Comparison of ENCODE assay signal across 20 mouse cellular contexts in genomic region chr4:41153146-41153545, GRCm38 (mm10). TPM values are rescaled to one million over a fixed set of nuclear protein-coding genes. Genes with fewer than 3 reads are reported as not detected.
DNase-seq lines count a peak whose midpoint lies in the region; ATAC-seq and TF ChIP-seq lines count a peak whose summit lies in the region.
"Had no signal": no experiment of that assay in that cellular context is flagged by ENCODE, and none has a peak within 500 bp of the region (broad histone marks: within the 10 kb centered on the region; RNA-seq: fewer than 3 reads in every experiment).

No protein-coding gene starts in this region.

- TF ChIP-seq EP300 in liver, postnatal 0 days (IDR thresholded peaks at IDR 0.05; ENCODE audit: low read depth), result no peak
- TF ChIP-seq EP300 in ES-Bruce4 (IDR thresholded peaks at IDR 0.05; ENCODE audit: insufficient read depth, low read depth, low read length), result no peak

- DNase-seq in liver, postnatal 0 days, result no peak
- peak; percentile 77 for DNase-seq in adrenal gland, adult 2 months
- DNase-seq in heart, postnatal 14 days, result no peak
- no peak for DNase-seq in kidney, postnatal 25 days
- DNase-seq: kidney, adult 8-10 months; kidney, postnatal 36 days; liver; lung, adult 2 months; right cerebral cortex, adult 18-20 months; thymus, adult 18-20 months had no signal

- 0 out of 2 replicates have a peak overlapping the region, but pooled peaks have one; percentile 16 for H3K27ac ChIP-seq in liver, postnatal 0 days (ENCODE audit: low read depth)
- H3K27ac ChIP-seq in liver, embryonic 12.5 days, result no peak overlapping the region
- peak overlapping the region; percentile 37 for H3K27ac ChIP-seq in ES-Bruce4 (ENCODE audit: insufficient read depth, low read length)
- peak overlapping the region; percentile 11; the same call in 1 of the 2 replicates for H3K27ac ChIP-seq in embryonic fibroblast, embryonic 13.5 days (ENCODE audit: insufficient read depth, low read length)
- H3K27ac ChIP-seq in midbrain, embryonic 13.5 days, result no peak overlapping the region
- H3K27ac ChIP-seq: hindbrain, embryonic 10.5 days; macrophage; midbrain, embryonic 12.5 days had no signal

- no peaks in the 10 kb centered on the region for H3K9me3 ChIP-seq in liver, postnatal 0 days (ENCODE audit: low read length)
- H3K9me3 ChIP-seq in liver, embryonic 12.5 days (replicated peaks), result no peaks in the 10 kb centered on the region
- H3K9me3 ChIP-seq in ES-Bruce4 (replicated peaks; ENCODE audit: control insufficient read depth, insufficient read depth, low read length, poor library complexity, severe bottlenecking), result no peaks in the 10 kb centered on the region
- no peaks in the 10 kb centered on the region for H3K9me3 ChIP-seq in midbrain, embryonic 13.5 days
- H3K9me3 ChIP-seq: hindbrain, embryonic 10.5 days; midbrain, embryonic 12.5 days had no signal

- intact Hi-C loops in heart, postnatal 14 days (cut with DNase I), result no loop called here

- ATAC-seq in liver, postnatal 0 days, result no peak
- ATAC-seq in liver, embryonic 12.5 days, result no peak
- no peak for ATAC-seq in midbrain, embryonic 13.5 days

- no peak overlapping the region for H3K9ac ChIP-seq in liver, postnatal 0 days (replicated peaks)
- H3K9ac ChIP-seq in liver, embryonic 12.5 days, result no peak overlapping the region
- no peak overlapping the region for H3K9ac ChIP-seq in ES-Bruce4 (ENCODE audit: low read depth, poor library complexity, severe bottlenecking)
- no peak overlapping the region for H3K9ac ChIP-seq in midbrain, embryonic 13.5 days (replicated peaks)
- H3K9ac ChIP-seq: midbrain, embryonic 12.5 days had no signal

- no peak for TF ChIP-seq CTCF in liver, postnatal 0 days (IDR thresholded peaks at IDR 0.05; ENCODE audit: low read depth)
- no peak for TF ChIP-seq CTCF in ES-Bruce4 (IDR thresholded peaks at IDR 0.05; ENCODE audit: low read depth, low read length)
- TF ChIP-seq CTCF in embryonic fibroblast, embryonic 13.5 days (IDR thresholded peaks at IDR 0.05; ENCODE audit: borderline replicate concordance, insufficient read depth, low read length), result no peak

- no peak overlapping the region for H3K4me3 ChIP-seq in liver, postnatal 0 days (ENCODE audit: low read depth, low read length)
- H3K4me3 ChIP-seq in liver, embryonic 12.5 days, result no peak overlapping the region
- no peak overlapping the region for H3K4me3 ChIP-seq in ES-Bruce4 (ENCODE audit: low read depth, low read length)
- no peak overlapping the region for H3K4me3 ChIP-seq in embryonic fibroblast, embryonic 13.5 days (ENCODE audit: insufficient read depth, low read length)
- no peak overlapping the region for H3K4me3 ChIP-seq in midbrain, embryonic 13.5 days (replicated peaks)
- H3K4me3 ChIP-seq: hindbrain, embryonic 10.5 days; midbrain, embryonic 12.5 days; myocyte had no signal

- peaks cover 9% of the 10 kb centered on the region for H3K4me1 ChIP-seq in liver, postnatal 0 days (ENCODE audit: insufficient read depth)
- peaks cover 32% of the 10 kb centered on the region for H3K4me1 ChIP-seq in liver, embryonic 12.5 days
- H3K4me1 ChIP-seq in ES-Bruce4 (ENCODE audit: control insufficient read depth, insufficient read depth, low read length), result no peaks in the 10 kb centered on the region
- peaks cover 4% of the 10 kb centered on the region; the same call in 1 of the 2 replicates for H3K4me1 ChIP-seq in embryonic fibroblast, embryonic 13.5 days (ENCODE audit: control insufficient read depth, insufficient read depth, low read length)
- H3K4me1 ChIP-seq in midbrain, embryonic 13.5 days (replicated peaks), result peaks cover 11% of the 10 kb centered on the region
- H3K4me1 ChIP-seq: hindbrain, embryonic 10.5 days had no signal

- H3K4me2 ChIP-seq in liver, postnatal 0 days (ENCODE audit: low read depth, low read length), result no peak overlapping the region
- no peak overlapping the region for H3K4me2 ChIP-seq in liver, embryonic 12.5 days
- no peak overlapping the region for H3K4me2 ChIP-seq in midbrain, embryonic 13.5 days (replicated peaks)
- H3K4me2 ChIP-seq: midbrain, embryonic 12.5 days had no signal

- no peaks in the 10 kb centered on the region for H3K27me3 ChIP-seq in liver, postnatal 0 days (ENCODE audit: insufficient read depth, low read length)
- H3K27me3 ChIP-seq in liver, embryonic 12.5 days (replicated peaks), result no peaks in the 10 kb centered on the region
- H3K27me3 ChIP-seq in ES-Bruce4 (ENCODE audit: control insufficient read depth, insufficient read depth, low read length, poor library complexity, severe bottlenecking), result no peaks in the 10 kb centered on the region
- H3K27me3 ChIP-seq in midbrain, embryonic 13.5 days, result no peaks in the 10 kb centered on the region
- H3K27me3 ChIP-seq: midbrain, embryonic 12.5 days had no signal

- no peak for TF ChIP-seq POLR2A in ES-Bruce4 (IDR thresholded peaks at IDR 0.05; ENCODE audit: insufficient read depth, low read length)
- TF ChIP-seq POLR2A in embryonic fibroblast, embryonic 13.5 days (IDR thresholded peaks at IDR 0.05; ENCODE audit: low read depth, low read length), result no peak

- H3K36me3 ChIP-seq in liver, postnatal 0 days (replicated peaks; ENCODE audit: insufficient read depth, low read length), result peaks cover 7% of the 10 kb centered on the region
- H3K36me3 ChIP-seq in liver, embryonic 12.5 days, result peaks cover 22% of the 10 kb centered on the region
- H3K36me3 ChIP-seq in ES-Bruce4 (ENCODE audit: control insufficient read depth, insufficient read depth, low read length, poor library complexity, severe bottlenecking), result no peaks in the 10 kb centered on the region
- H3K36me3 ChIP-seq in midbrain, embryonic 13.5 days, result no peaks in the 10 kb centered on the region

- 86% methylated on average over 3 of the region's 3 CpGs for WGBS in liver, postnatal 0 days (ENCODE audit: insufficient replicate concordance)
- 90% methylated on average over 3 of the region's 3 CpGs for WGBS in liver, embryonic 12.5 days (ENCODE audit: insufficient replicate concordance)
- 93% methylated on average over 3 of the region's 3 CpGs for WGBS in midbrain, embryonic 13.5 days

RNA-seq across cellular contexts. Expression of gene Ube2r2, which starts 17.6 kb away (rescaled TPM):
- polyA plus RNA-seq in liver, postnatal 0 days (2015; fragmentation: Nextera tagmentation; extraction: Ambion mirVana), result 39.4 and 43.9 TPM in 2 replicates
- polyA plus RNA-seq in liver, embryonic 12.5 days (2016; fragmentation: Nextera tagmentation; extraction: Ambion mirVana), result 39.9 and 44.8 TPM in 2 replicates
- polyA plus RNA-seq in ES-Bruce4 (2011; ENCODE audit: insufficient read depth, insufficient read length, low read depth, missing spikeins), result 130 and 134 TPM in 2 replicates
- 100 to 1,000 TPM in 1 of 2 experiments, 10 to 100 TPM in 1; 94.6 to 105 TPM for total RNA-seq in adrenal gland, adult 2 months (2021)
- polyA plus RNA-seq in adrenal gland, adult 2 months (2012; rRNA removed), result 32.7 and 45.5 TPM in 2 replicates
- polyA plus RNA-seq in embryonic fibroblast, embryonic 13.5 days (2011; ENCODE audit: insufficient read length, low read depth, missing spikeins), result 196 and 222 TPM in 2 replicates
- 100 to 1,000 TPM; 121 to 132 TPM for total RNA-seq in heart, postnatal 14 days (2021)
- 76.5 and 87.8 TPM in 2 replicates for polyA plus RNA-seq in midbrain, embryonic 13.5 days (2015; fragmentation: Nextera tagmentation; extraction: Ambion mirVana)

RNA-seq across cellular contexts. Expression of gene Nol6, which starts 28.9 kb away (rescaled TPM):
- 4.3 and 4.7 TPM in 2 replicates for polyA plus RNA-seq in liver, postnatal 0 days (2015; fragmentation: Nextera tagmentation; extraction: Ambion mirVana)
- polyA plus RNA-seq in liver, embryonic 12.5 days (2016; fragmentation: Nextera tagmentation; extraction: Ambion mirVana), result 21.9 and 22.0 TPM in 2 replicates
- 56.0 and 56.1 TPM in 2 replicates for polyA plus RNA-seq in ES-Bruce4 (2011; ENCODE audit: insufficient read depth, insufficient read length, low read depth, missing spikeins)
- 10 to 100 TPM; 58.1 to 59.3 TPM for total RNA-seq in adrenal gland, adult 2 months (2021)
- polyA plus RNA-seq in adrenal gland, adult 2 months (2012; rRNA removed), result 66.5 and 89.8 TPM in 2 replicates
- polyA plus RNA-seq in embryonic fibroblast, embryonic 13.5 days (2011; ENCODE audit: insufficient read length, low read depth, missing spikeins), result 24.4 and 25.1 TPM in 2 replicates
- total RNA-seq in heart, postnatal 14 days (2021), result 10 to 100 TPM; 16.3 to 16.8 TPM
- polyA plus RNA-seq in midbrain, embryonic 13.5 days (2015; fragmentation: Nextera tagmentation; extraction: Ambion mirVana), result 28.1 and 28.7 TPM in 2 replicates

RNA-seq across cellular contexts. Expression of gene Aqp3, which starts 55.2 kb away (rescaled TPM):
- polyA plus RNA-seq in liver, postnatal 0 days (2015; fragmentation: Nextera tagmentation; extraction: Ambion mirVana), result 7.3 and 10.7 TPM in 2 replicates
- 20.9 and 22.3 TPM in 2 replicates for polyA plus RNA-seq in liver, embryonic 12.5 days (2016; fragmentation: Nextera tagmentation; extraction: Ambion mirVana)
- 15.7 and 16.7 TPM in 2 replicates for polyA plus RNA-seq in ES-Bruce4 (2011; ENCODE audit: insufficient read depth, insufficient read length, low read depth, missing spikeins)
- total RNA-seq in adrenal gland, adult 2 months (2021), result under 1 TPM in 1 of 2 experiments, not detected in 1; 0.28 TPM
- 0.22 and 0.40 TPM in 2 replicates for polyA plus RNA-seq in adrenal gland, adult 2 months (2012; rRNA removed)
- polyA plus RNA-seq in embryonic fibroblast, embryonic 13.5 days (2011; ENCODE audit: insufficient read length, low read depth, missing spikeins), result 0.55 TPM in 1 of 2 replicates, not detected in the other
- under 1 TPM; 0.88 to 0.91 TPM for total RNA-seq in heart, postnatal 14 days (2021)
- polyA plus RNA-seq in midbrain, embryonic 13.5 days (2015; fragmentation: Nextera tagmentation; extraction: Ambion mirVana), result 0.08 and 0.18 TPM in 2 replicates
- total RNA-seq: granulocyte monocyte progenitor cell, adult 5-6 weeks; left cerebral cortex, postnatal 25 days had no signal
- polyA plus RNA-seq: macrophage, myocyte had no signal

Comparison
In these comparisons a context has a peak if more than half of its experiments do, and no peak if none do; other contexts are left out.
1. H3K27ac ChIP-seq: peak in liver, postnatal 0 days (single experiment), ES-Bruce4 (single experiment) and embryonic fibroblast, embryonic 13.5 days (single experiment); none in liver, embryonic 12.5 days (single experiment) and midbrain, embryonic 13.5 days (single experiment).